Mouse (Mus musculus) limb, embryonic 10.5 days (tissue): ENCODE data around the gene Fam71e1. TPM values are rescaled to one million over a fixed set of nuclear protein-coding genes. Genes with fewer than 3 reads are reported as not detected.

ENCODE experiments used
- DNase-seq: peaks from one replicate; pipeline ENCODE4 v3.0.0-alpha.2; 2017; ENCODE audit warnings: low spot score
- H3K27ac ChIP-seq: fragments of 300-500 bp; sonication (generic); 2 replicates; pipeline ENCODE4 v1.5.1; 2016; ENCODE audit warnings: mild to moderate bottlenecking
- H3K27me3 ChIP-seq: fragments of 300-500 bp; sonication (generic); 2 replicates; pipeline ENCODE4 v1.6.1; 2016; ENCODE audit warnings: low read depth, mild to moderate bottlenecking; ENCODE audit not compliant: poor library complexity, severe bottlenecking
- H3K36me3 ChIP-seq: fragments of 300-500 bp; sonication (generic); 2 replicates; pipeline ENCODE4 v1.6.1; 2016; ENCODE audit warnings: mild to moderate bottlenecking, moderate library complexity
- H3K4me1 ChIP-seq: fragments of 300-500 bp; sonication (generic); 2 replicates; pipeline ENCODE4 v1.6.1; 2016
- H3K4me3 ChIP-seq: fragments of 300-500 bp; sonication (generic); 2 replicates; pipeline ENCODE4 v1.5.1; 2016; ENCODE audit warnings: mild to moderate bottlenecking, moderate library complexity
- H3K9me3 ChIP-seq: fragments of 300-500 bp; sonication (generic); replicated peaks from 2 replicates; pipeline ENCODE4 v1.6.1; 2016; ENCODE audit warnings: mild to moderate bottlenecking
- WGBS: fragments of 180-500 bp; shearing (Covaris S2); methylation state at CpG from one replicate; pipeline ENCODE4 v1.1.7; 2016; 5-methylcytosine and 5-hydroxymethylcytosine counted together
- polyA plus RNA-seq: library from polyadenylated mRNA; unstranded; fragments of >200 nt; fragmentation: Nextera tagmentation; extraction: Ambion mirVana; gene quantifications from 2 replicates; pipeline ENCODE4 v1.2.1, GENCODE M21; 2016

The Fam71e1 gene
- 10.6 and 16.5 TPM in 2 replicates for polyA plus RNA-seq

DNA sequence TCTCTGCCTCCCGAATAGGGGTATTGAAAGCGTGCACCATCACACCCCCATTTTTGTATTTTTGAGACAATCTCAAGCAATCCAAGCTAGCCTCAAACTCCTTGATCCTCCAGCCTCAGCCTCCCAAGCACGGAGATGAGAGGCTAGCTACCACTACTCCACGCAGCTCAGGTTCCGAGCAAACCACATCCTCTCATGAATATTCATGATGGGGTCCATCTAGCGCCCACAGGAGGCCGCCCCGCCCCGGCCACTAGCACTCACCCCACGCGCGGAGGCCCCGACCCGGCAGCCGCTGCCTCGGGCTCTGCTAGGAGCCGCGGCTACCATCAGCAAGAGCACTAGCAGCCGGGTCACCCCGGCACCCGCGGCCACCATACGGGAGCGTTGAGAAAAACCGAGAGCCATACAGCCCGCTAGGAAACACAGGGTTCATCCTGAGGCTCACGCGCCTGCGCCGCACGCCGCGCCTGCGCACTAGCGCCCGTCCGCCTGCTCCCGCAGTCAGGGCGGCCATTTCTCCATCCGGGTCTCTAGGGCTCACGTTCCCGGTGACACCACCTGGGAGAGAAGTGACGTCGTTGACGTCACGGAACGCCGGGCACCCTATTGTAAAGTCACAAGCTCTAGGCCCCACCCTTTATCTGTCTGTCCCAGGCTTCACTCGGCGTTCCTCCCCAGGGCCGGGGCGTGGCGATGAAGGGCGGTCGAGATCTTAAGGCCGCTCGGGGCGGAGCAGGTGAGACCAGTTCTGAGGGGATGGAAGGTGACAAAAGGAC is at the start of gene Fam71e1, which contains the start of gene Emc10:
Gene Fam71e1, plus strand, starts transcription at position 590 of the 779 bp plus-strand sequence.
Gene Emc10, minus strand, starts transcription at position 538 of the 779 bp plus-strand sequence.
- Histone ChIP-seq H3K9me3 (no peaks in the 10 kb centered on the region), H3K4me1 (peaks cover 24% of the 10 kb centered on the region), H3K27me3 (peaks cover 22% of the 10 kb centered on the region), H3K36me3 (peaks cover 34% of the 10 kb centered on the region), H3K4me3 (peak within 1 kb of the TSS; percentile 79), H3K27ac (peak within 1 kb of the TSS; percentile 97)
- peak; percentile 99 for DNase-seq
- under 1% methylated on average over 58 of the region's 58 CpGs for WGBS

DNA sequence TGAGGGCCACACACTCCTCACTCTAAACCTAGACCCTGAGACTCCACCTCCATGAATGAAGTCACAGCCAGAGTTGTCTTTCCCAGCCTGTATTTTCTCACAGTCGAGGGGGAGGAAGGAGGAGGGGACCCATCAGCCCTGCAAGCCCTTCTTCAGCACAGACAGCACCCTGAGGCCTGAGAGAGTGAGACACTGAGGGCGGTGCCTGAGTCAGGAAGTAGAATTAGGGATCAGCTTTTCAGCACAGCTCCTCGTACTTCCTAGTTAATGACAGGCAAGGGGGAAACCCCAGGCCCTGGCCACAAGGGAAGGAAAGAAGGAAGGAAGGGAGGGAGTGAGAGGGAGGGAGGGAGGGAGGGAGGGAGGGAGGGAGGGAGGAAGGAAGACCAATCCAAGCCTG is 43.1 kb upstream of the Fam71e1 start:
- 19% methylated on average over 3 of the region's 3 CpGs for WGBS
- DNase-seq, result no peak
- Histone ChIP-seq H3K36me3 (no peaks in the 10 kb centered on the region), H3K4me1 (no peaks in the 10 kb centered on the region; the same call in 1 of the 2 replicates), H3K27me3 (peaks cover 45% of the 10 kb centered on the region), H3K27ac (no peak overlapping the region), H3K9me3 (no peaks in the 10 kb centered on the region), H3K4me3 (no peak overlapping the region)

GRCm38 (mm10) chr7:44456302-44456701 is 40.1 kb upstream of the Fam71e1 start:
- Histone ChIP-seq H3K4me3 (no peak overlapping the region), H3K9me3 (no peaks in the 10 kb centered on the region), H3K27ac (no peak overlapping the region), H3K4me1 (no peaks in the 10 kb centered on the region; the same call in 1 of the 2 replicates), H3K27me3 (peaks cover 57% of the 10 kb centered on the region), H3K36me3 (no peaks in the 10 kb centered on the region)
- no peak for DNase-seq
- 92% methylated on average over 1 of the region's 1 CpGs for WGBS

GRCm38 (mm10) chr7:44460067-44460466 is 36.3 kb upstream of the Fam71e1 start:
- H3K4me3 ChIP-seq, result no peak overlapping the region
- DNase-seq, result no peak
- no peaks in the 10 kb centered on the region for H3K9me3 ChIP-seq
- H3K27me3 ChIP-seq, result peaks cover 82% of the 10 kb centered on the region
- H3K36me3 ChIP-seq, result 0 out of 2 replicates have a peak, but pooled peaks cover 3% of the 10 kb centered on the region
- peaks cover 25% of the 10 kb centered on the region for H3K4me1 ChIP-seq
- 73% methylated on average over 6 of the region's 6 CpGs for WGBS
- no peak overlapping the region for H3K27ac ChIP-seq

DNA sequence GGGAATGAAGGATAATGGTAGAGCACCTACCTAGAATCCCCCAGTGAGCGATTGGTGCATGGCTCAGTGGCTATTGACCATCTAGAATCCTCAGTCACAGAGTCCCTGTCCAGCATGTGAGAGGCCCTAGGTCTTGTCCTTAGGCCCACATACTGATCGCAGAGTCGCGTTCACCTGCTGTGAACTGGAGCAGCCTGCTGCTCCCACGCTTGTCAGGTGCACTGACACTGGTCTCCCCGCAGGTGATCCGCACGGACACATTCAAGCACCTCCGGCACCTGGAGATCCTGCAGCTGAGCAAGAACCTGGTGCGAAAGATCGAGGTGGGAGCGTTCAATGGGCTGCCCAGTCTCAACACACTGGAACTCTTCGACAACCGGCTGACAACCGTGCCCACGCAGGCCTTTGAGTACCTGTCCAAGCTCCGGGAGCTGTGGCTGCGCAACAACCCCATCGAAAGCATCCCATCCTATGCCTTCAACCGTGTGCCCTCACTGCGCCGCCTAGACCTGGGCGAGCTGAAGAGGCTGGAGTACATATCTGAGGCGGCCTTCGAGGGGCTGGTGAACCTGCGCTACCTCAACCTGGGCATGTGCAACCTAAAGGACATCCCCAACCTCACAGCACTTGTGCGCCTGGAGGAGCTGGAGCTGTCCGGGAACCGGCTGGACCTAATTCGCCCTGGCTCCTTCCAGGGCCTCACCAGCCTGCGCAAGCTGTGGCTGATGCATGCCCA is 35.4 kb upstream of the Fam71e1 start:
- no peak overlapping the region for H3K27ac ChIP-seq
- peaks cover 30% of the 10 kb centered on the region for H3K4me1 ChIP-seq
- WGBS, result 68% methylated on average over 31 of the region's 31 CpGs
- 0 out of 2 replicates have a peak, but pooled peaks cover 3% of the 10 kb centered on the region for H3K36me3 ChIP-seq
- no peak overlapping the region for H3K4me3 ChIP-seq
- no peak for DNase-seq
- H3K27me3 ChIP-seq, result peaks cover 89% of the 10 kb centered on the region
- no peaks in the 10 kb centered on the region for H3K9me3 ChIP-seq

DNA sequence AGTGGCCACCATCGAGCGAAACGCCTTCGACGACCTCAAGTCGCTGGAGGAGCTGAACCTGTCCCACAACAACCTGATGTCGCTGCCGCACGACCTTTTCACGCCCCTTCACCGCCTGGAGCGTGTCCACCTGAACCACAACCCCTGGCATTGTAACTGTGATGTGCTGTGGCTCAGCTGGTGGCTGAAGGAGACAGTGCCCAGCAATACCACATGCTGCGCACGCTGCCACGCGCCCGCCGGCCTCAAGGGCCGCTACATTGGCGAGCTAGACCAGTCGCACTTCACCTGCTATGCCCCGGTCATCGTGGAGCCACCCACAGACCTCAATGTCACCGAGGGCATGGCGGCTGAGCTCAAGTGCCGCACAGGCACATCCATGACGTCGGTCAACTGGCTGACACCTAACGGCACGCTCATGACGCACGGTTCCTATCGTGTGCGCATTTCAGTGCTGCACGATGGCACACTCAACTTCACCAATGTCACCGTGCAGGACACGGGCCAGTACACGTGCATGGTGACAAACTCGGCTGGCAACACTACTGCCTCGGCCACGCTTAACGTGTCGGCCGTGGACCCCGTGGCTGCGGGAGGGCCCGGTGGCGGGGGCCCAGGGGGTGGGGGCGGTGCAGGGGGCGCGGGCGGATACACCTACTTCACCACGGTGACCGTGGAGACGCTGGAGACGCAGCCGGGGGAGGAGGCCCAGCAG is 34.7 kb upstream of the Fam71e1 start:
- Histone ChIP-seq H3K27ac (no peak overlapping the region), H3K4me3 (peak overlapping the region; percentile 50), H3K9me3 (no peaks in the 10 kb centered on the region), H3K27me3 (peaks cover 96% of the 10 kb centered on the region), H3K36me3 (0 out of 2 replicates have a peak, but pooled peaks cover 3% of the 10 kb centered on the region), H3K4me1 (peaks cover 32% of the 10 kb centered on the region)
- DNase-seq, result no peak
- 51% methylated on average over 57 of the region's 57 CpGs for WGBS

- peak; percentile 87 for DNase-seq
- Histone ChIP-seq H3K4me3 (peak overlapping the region; percentile 50), H3K36me3 (0 out of 2 replicates have a peak, but pooled peaks cover 3% of the 10 kb centered on the region), H3K4me1 (peaks cover 40% of the 10 kb centered on the region), H3K27ac (0 out of 2 replicates have a peak overlapping the region, but pooled peaks have one; percentile 25), H3K9me3 (no peaks in the 10 kb centered on the region), H3K27me3 (peaks cover 91% of the 10 kb centered on the region)
- WGBS, result 11% methylated on average over 77 of the region's 77 CpGs
Observed at GRCm38 (mm10) chr7:44462218-44463055, 33.9 kb upstream of the Fam71e1 start.

- peaks cover 87% of the 10 kb centered on the region for H3K27me3 ChIP-seq
- no peak for DNase-seq
- 22% methylated on average over 8 of the region's 8 CpGs for WGBS
- no peak overlapping the region for H3K27ac ChIP-seq
- peak overlapping the region; percentile 50 for H3K4me3 ChIP-seq
- H3K4me1 ChIP-seq, result peaks cover 44% of the 10 kb centered on the region
- H3K36me3 ChIP-seq, result 0 out of 2 replicates have a peak, but pooled peaks cover 3% of the 10 kb centered on the region
- H3K9me3 ChIP-seq, result no peaks in the 10 kb centered on the region
Observed at GRCm38 (mm10) chr7:44463056-44463425, 33.3 kb upstream of the Fam71e1 start.

GRCm38 (mm10) chr7:44463556-44464225 is 32.7 kb upstream of the Fam71e1 start:
- Histone ChIP-seq H3K4me3 (no peak overlapping the region), H3K9me3 (no peaks in the 10 kb centered on the region), H3K27ac (no peak overlapping the region), H3K4me1 (peaks cover 51% of the 10 kb centered on the region), H3K27me3 (peaks cover 80% of the 10 kb centered on the region), H3K36me3 (0 out of 2 replicates have a peak, but pooled peaks cover 3% of the 10 kb centered on the region)
- no peak for DNase-seq
- 88% methylated on average over 10 of the region's 10 CpGs for WGBS

GRCm38 (mm10) chr7:44464511-44464910 is 31.9 kb upstream of the Fam71e1 start:
- H3K27me3 ChIP-seq, result peaks cover 72% of the 10 kb centered on the region
- H3K27ac ChIP-seq, result no peak overlapping the region

GRCm38 (mm10) chr7:44465111-44465510 is 31.3 kb upstream of the Fam71e1 start, which contains the start of gene Aspdh:
Gene Aspdh (plus strand): TSS chr7:44465391.
- peaks cover 7% of the 10 kb centered on the region for H3K36me3 ChIP-seq
- no peak for DNase-seq
- peaks cover 58% of the 10 kb centered on the region for H3K4me1 ChIP-seq
- H3K27ac ChIP-seq, result no peak within 1 kb of the TSS
- no peaks in the 10 kb centered on the region for H3K9me3 ChIP-seq
- H3K27me3 ChIP-seq, result peaks cover 66% of the 10 kb centered on the region
- H3K4me3 ChIP-seq, result no peak within 1 kb of the TSS
- 58% methylated on average over 2 of the region's 2 CpGs for WGBS

More at GRCm38 (mm10) chr7:44464511-44464910, 31.9 kb upstream of the Fam71e1 start:
- H3K9me3 ChIP-seq, result no peaks in the 10 kb centered on the region
- peaks cover 57% of the 10 kb centered on the region for H3K4me1 ChIP-seq
- H3K4me3 ChIP-seq, result no peak overlapping the region
- peaks cover 6% of the 10 kb centered on the region for H3K36me3 ChIP-seq
- 30% methylated on average over 4 of the region's 4 CpGs for WGBS
- DNase-seq, result no peak
